Mouse (Mus musculus) heart, embryonic 15.5 days (tissue): ENCODE measurements at regions not wholly inside any gene's neighbourhood (a gene's known extent, or its start where the extent isn't known, plus 50 kb on each side); places are given as distances from the start of the nearest gene placed in this dataset.
"Not testable (repeated sequence)": the region's sequence is repeated elsewhere in the genome, so short reads cannot be mapped to it uniquely, and the experiment has no call there.

Experiments used
- ATAC-seq: fragments of 200-750 bp; cut with Nextera tagmentation; replicated peaks from 2 replicates; pipeline ENCODE4 v1.8.0; 2017; ENCODE audit warnings: low read depth, moderate TSS enrichment; ENCODE audit not compliant: insufficient number of reproducible peaks, insufficient read depth, low FRiP score
- H3K27ac ChIP-seq: fragments of 300-500 bp; sonication (generic); 2 replicates; pipeline ENCODE4 v1.5.1; 2015; ENCODE audit warnings: mild to moderate bottlenecking, inconsistent platforms
- H3K27me3 ChIP-seq: fragments of 300-500 bp; sonication (generic); 2 replicates; pipeline ENCODE4 v1.6.1; 2015; ENCODE audit warnings: inconsistent platforms
- H3K36me3 ChIP-seq: fragments of 300-500 bp; sonication (generic); 2 replicates; pipeline ENCODE4 v1.6.1; 2015; ENCODE audit warnings: mild to moderate bottlenecking, inconsistent platforms
- H3K4me1 ChIP-seq: fragments of 300-500 bp; sonication (generic); replicated peaks from 2 replicates; pipeline ENCODE4 v1.6.1; 2015; ENCODE audit warnings: inconsistent platforms
- H3K4me2 ChIP-seq: fragments of 300-500 bp; sonication (generic); 2 replicates; pipeline ENCODE4 v1.6.1; 2015; ENCODE audit warnings: inconsistent platforms, mild to moderate bottlenecking, moderate library complexity
- H3K4me3 ChIP-seq: fragments of 300-500 bp; sonication (generic); 2 replicates; pipeline ENCODE4 v1.5.1; 2015; ENCODE audit warnings: mild to moderate bottlenecking, inconsistent platforms
- H3K9ac ChIP-seq: fragments of 300-500 bp; sonication (generic); 2 replicates; pipeline ENCODE4 v1.6.1; 2015; ENCODE audit warnings: mild to moderate bottlenecking, inconsistent platforms
- H3K9me3 ChIP-seq: fragments of 300-500 bp; sonication (generic); replicated peaks from 2 replicates; pipeline ENCODE4 v1.6.1; 2016; ENCODE audit warnings: inconsistent platforms
- WGBS: fragments of 180-500 bp; shearing (Covaris S2); methylation state at CpG from one replicate; pipeline ENCODE4 v1.1.7; 2015; ENCODE audit warnings: mixed read lengths; 5-methylcytosine and 5-hydroxymethylcytosine counted together

GRCm38 (mm10) chr9:11192183-11192582, 287.6 kb upstream of the Cntn5 start:
- no peak overlapping the region for H3K27ac ChIP-seq
- ATAC-seq = no peak
- H3K4me2 ChIP-seq = no peak overlapping the region
- 56% methylated on average over 2 of the region's 2 CpGs for WGBS
- H3K36me3 ChIP-seq = no peaks in the 10 kb centered on the region
- H3K4me3 ChIP-seq = no peak overlapping the region
- no peaks in the 10 kb centered on the region for H3K27me3 ChIP-seq
- no peaks in the 10 kb centered on the region for H3K9me3 ChIP-seq
- no peaks in the 10 kb centered on the region for H3K4me1 ChIP-seq
- no peak overlapping the region for H3K9ac ChIP-seq

GRCm38 (mm10) chr9:11145799-11146198, 241.2 kb upstream of the Cntn5 start:
- WGBS = 94% methylated on average over 1 of the region's 1 CpGs
- Histone ChIP-seq H3K36me3 (no peaks in the 10 kb centered on the region), H3K27me3 (no peaks in the 10 kb centered on the region), H3K4me3 (no peak overlapping the region), H3K9me3 (no peaks in the 10 kb centered on the region), H3K9ac (no peak overlapping the region), H3K4me2 (no peak overlapping the region), H3K27ac (no peak overlapping the region), H3K4me1 (no peaks in the 10 kb centered on the region)
- ATAC-seq = no peak

- Histone ChIP-seq H3K4me3 (no peak overlapping the region), H3K9me3 (no peaks in the 10 kb centered on the region), H3K9ac (no peak overlapping the region), H3K36me3 (no peaks in the 10 kb centered on the region), H3K4me2 (no peak overlapping the region), H3K4me1 (no peaks in the 10 kb centered on the region), H3K27ac (no peak overlapping the region), H3K27me3 (no peaks in the 10 kb centered on the region)
- 70% methylated on average over 5 of the region's 5 CpGs for WGBS
- ATAC-seq = 0 out of 2 replicates have a peak, but pooled peaks have one; percentile 27
Measured at GRCm38 (mm10) chr9:11126833-11127232, 222.3 kb upstream of the Cntn5 start.

- Histone ChIP-seq H3K4me1 (no peaks in the 10 kb centered on the region), H3K9ac (no peak overlapping the region), H3K9me3 (no peaks in the 10 kb centered on the region), H3K4me2 (no peak overlapping the region), H3K27me3 (no peaks in the 10 kb centered on the region), H3K4me3 (no peak overlapping the region), H3K36me3 (no peaks in the 10 kb centered on the region), H3K27ac (no peak overlapping the region)
- ATAC-seq = no peak
Measured at GRCm38 (mm10) chr9:11119153-11119552, 214.6 kb upstream of the Cntn5 start.

- not testable (repeated sequence) for ATAC-seq, H3K9me3 ChIP-seq, H3K4me3 ChIP-seq, H3K4me2 ChIP-seq, H3K9ac ChIP-seq, H3K27ac ChIP-seq, H3K4me1 ChIP-seq, H3K27me3 ChIP-seq, H3K36me3 ChIP-seq
- WGBS = 83% methylated on average over 3 of the region's 3 CpGs
Measured at GRCm38 (mm10) chr9:11107828-11108227, 203.3 kb upstream of the Cntn5 start.

- not testable (repeated sequence) for ATAC-seq, H3K4me2 ChIP-seq, H3K36me3 ChIP-seq, H3K9me3 ChIP-seq, H3K4me1 ChIP-seq, H3K27ac ChIP-seq, H3K9ac ChIP-seq, H3K27me3 ChIP-seq, H3K4me3 ChIP-seq
- WGBS = 83% methylated on average over 1 of the region's 1 CpGs
Measured at GRCm38 (mm10) chr9:11107212-11107611, 202.6 kb upstream of the Cntn5 start.

GRCm38 (mm10) chr9:11106268-11106667, 201.7 kb upstream of the Cntn5 start:
- H3K9ac ChIP-seq = no peak overlapping the region
- H3K9me3 ChIP-seq = 0 out of 2 replicates have a peak, but pooled peaks cover 3% of the 10 kb centered on the region
- H3K4me3 ChIP-seq = no peak overlapping the region
- H3K36me3 ChIP-seq = no peaks in the 10 kb centered on the region
- ATAC-seq = no peak
- no peaks in the 10 kb centered on the region for H3K27me3 ChIP-seq
- no peaks in the 10 kb centered on the region for H3K4me1 ChIP-seq
- H3K27ac ChIP-seq = no peak overlapping the region
- WGBS = 86% methylated on average over 2 of the region's 2 CpGs
- H3K4me2 ChIP-seq = no peak overlapping the region

- WGBS = 73% methylated on average over 4 of the region's 4 CpGs
- Histone ChIP-seq H3K4me1 (no peaks in the 10 kb centered on the region), H3K36me3 (no peaks in the 10 kb centered on the region), H3K27ac (no peak overlapping the region), H3K9me3 (0 out of 2 replicates have a peak, but pooled peaks cover 3% of the 10 kb centered on the region), H3K4me2 (no peak overlapping the region), H3K9ac (no peak overlapping the region), H3K27me3 (no peaks in the 10 kb centered on the region), H3K4me3 (no peak overlapping the region)
- no peak for ATAC-seq
Measured at GRCm38 (mm10) chr9:11103448-11103847, 198.9 kb upstream of the Cntn5 start.

GRCm38 (mm10) chr9:11092874-11093273, 188.3 kb upstream of the Cntn5 start:
- Histone ChIP-seq H3K27ac (no peak overlapping the region), H3K4me1 (no peaks in the 10 kb centered on the region), H3K9ac (no peak overlapping the region), H3K4me2 (no peak overlapping the region), H3K9me3 (no peaks in the 10 kb centered on the region), H3K36me3 (no peaks in the 10 kb centered on the region), H3K4me3 (no peak overlapping the region), H3K27me3 (no peaks in the 10 kb centered on the region)
- 76% methylated on average over 1 of the region's 1 CpGs for WGBS
- ATAC-seq = no peak

- ATAC-seq, H3K9ac ChIP-seq, H3K27ac ChIP-seq, H3K27me3 ChIP-seq, H3K4me1 ChIP-seq, H3K9me3 ChIP-seq, H3K4me3 ChIP-seq, H3K4me2 ChIP-seq, H3K36me3 ChIP-seq: not testable (repeated sequence)
- WGBS = 42% methylated on average over 2 of the region's 2 CpGs
Measured at GRCm38 (mm10) chr9:11067125-11067524, 162.6 kb upstream of the Cntn5 start.

- Histone ChIP-seq H3K27me3 (no peaks in the 10 kb centered on the region), H3K36me3 (no peaks in the 10 kb centered on the region), H3K9ac (no peak overlapping the region), H3K4me1 (no peaks in the 10 kb centered on the region), H3K9me3 (no peaks in the 10 kb centered on the region), H3K27ac (no peak overlapping the region), H3K4me2 (no peak overlapping the region), H3K4me3 (no peak overlapping the region)
- 68% methylated on average over 1 of the region's 1 CpGs for WGBS
- no peak for ATAC-seq
Measured at GRCm38 (mm10) chr9:11062856-11063255, 158.3 kb upstream of the Cntn5 start.
